Mouse (Mus musculus): Measurements from ENCODE around the gene Muc2. TPM values are rescaled to one million over a fixed set of nuclear protein-coding genes. Genes with fewer than 3 reads are reported as not detected.

Muc2 gene
- 0.32 TPM for polyA plus RNA-seq (2017; shearing (Covaris generic))

DNA sequence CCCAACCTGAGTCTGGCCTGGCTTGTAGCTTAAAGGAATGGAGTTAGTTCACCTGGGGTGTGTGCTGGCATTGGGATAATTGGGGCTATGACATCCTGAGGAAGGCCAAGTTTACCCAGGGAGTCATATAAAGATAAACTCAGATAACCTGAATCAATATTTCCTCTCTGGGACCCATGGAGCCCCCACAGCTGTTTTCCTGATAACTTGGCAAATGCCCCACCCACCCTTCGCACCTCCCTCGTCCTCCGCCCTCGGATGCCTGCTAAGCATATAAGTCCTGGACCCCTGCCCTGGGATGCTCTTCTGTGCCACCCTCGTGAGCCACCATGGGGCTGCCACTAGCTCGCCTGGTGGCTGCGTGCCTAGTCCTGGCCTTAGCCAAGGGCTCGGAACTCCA, at the start of gene Muc2:
TSS of gene Muc2 (plus strand) at position 301 of the 400 bp plus-strand sequence.

DNA sequence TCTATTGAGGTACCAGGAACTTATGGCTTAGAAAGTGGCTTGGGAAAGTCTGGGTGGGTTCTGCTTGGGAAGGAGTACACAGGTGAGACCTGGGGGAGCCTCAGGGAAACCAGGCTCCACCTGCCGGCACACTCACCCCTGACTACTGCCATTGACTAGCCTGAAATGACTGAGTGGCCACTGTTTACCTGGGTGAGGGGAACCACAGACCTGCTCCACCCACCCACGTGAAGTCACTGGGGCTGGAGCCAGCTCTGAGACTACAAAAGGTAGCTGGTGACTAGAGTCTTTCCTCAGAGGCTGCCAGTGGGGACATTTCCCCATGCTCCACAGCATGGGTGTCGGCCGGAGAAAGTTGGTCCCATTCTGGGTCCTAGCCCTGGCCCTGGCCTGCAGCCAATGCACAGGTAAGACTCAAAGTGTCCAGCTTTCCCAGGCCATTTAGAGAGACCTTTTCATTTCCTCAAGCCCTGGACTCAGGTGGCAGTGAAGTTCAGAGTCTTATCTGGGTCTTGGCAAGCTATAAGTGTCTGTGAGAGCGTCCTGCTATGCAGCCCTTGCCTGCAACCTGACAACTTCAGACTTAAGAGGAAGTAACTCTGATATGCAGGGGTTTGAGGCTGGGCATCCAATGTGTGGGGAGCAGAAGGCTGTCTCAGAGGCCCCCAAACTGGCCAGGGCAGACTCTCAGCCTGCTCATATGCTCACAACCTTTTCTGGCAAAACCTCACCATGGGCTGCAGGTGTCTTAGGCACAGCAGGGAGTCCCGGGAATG, 98.7 kb downstream of the Muc2 start, which contains the start of gene Muc5ac:
TSS of gene Muc5ac (plus strand) at position 296 of the 776 bp plus-strand sequence.

Other genes starting within 250 kb of the Muc2 start
- gene Pidd1, start 246.3 kb upstream of the Muc2 start, polyA plus RNA-seq (2017; shearing (Covaris generic)), result 10.2 TPM
- 1,938 TPM for gene Rplp2, start 243.0 kb upstream of the Muc2 start, polyA plus RNA-seq (2017; shearing (Covaris generic))
- gene Pnpla2, start 235.1 kb upstream of the Muc2 start, polyA plus RNA-seq (2017; shearing (Covaris generic)), result 87.0 TPM
- gene Cracr2b, start 229.2 kb upstream of the Muc2 start, polyA plus RNA-seq (2017; shearing (Covaris generic)), result 0.62 TPM
- 7.4 TPM for gene Cd151, start 222.9 kb upstream of the Muc2 start, polyA plus RNA-seq (2017; shearing (Covaris generic))
- 30.8 TPM for gene Polr2l, start 215.2 kb upstream of the Muc2 start, polyA plus RNA-seq (2017; shearing (Covaris generic))
- 3.1 TPM for gene Tspan4, start 215.1 kb upstream of the Muc2 start, polyA plus RNA-seq (2017; shearing (Covaris generic))
- gene Chid1, start 150.5 kb upstream of the Muc2 start, polyA plus RNA-seq (2017; shearing (Covaris generic)), result 28.2 TPM
- gene Ap2a2, start 128.2 kb upstream of the Muc2 start, polyA plus RNA-seq (2017; shearing (Covaris generic)), result 21.7 TPM
- gene Muc6, start 35.0 kb upstream of the Muc2 start, polyA plus RNA-seq (2017; shearing (Covaris generic)), result 0.09 TPM
- gene Muc5ac, start 98.6 kb downstream of the Muc2 start, polyA plus RNA-seq (2017; shearing (Covaris generic)), result not detected
- gene Muc5b, start 148.7 kb downstream of the Muc2 start, polyA plus RNA-seq (2017; shearing (Covaris generic)), result not detected
- gene Tollip, start 228.2 kb downstream of the Muc2 start, polyA plus RNA-seq (2017; shearing (Covaris generic)), result 48.8 TPM